Mouse (Mus musculus): ENCODE results near the gene Lama2. TPM values are rescaled to one million over a fixed set of nuclear protein-coding genes. Genes with fewer than 3 reads are reported as not detected.

The Lama2 gene
- polyA plus RNA-seq (2012; rRNA removed), result 4.7 and 6.4 TPM in 2 replicates

GRCm38 (mm10) chr10:27619658-27620057, at the start of gene Lama2:
Lama2 (minus strand) TSS chr10:27619758.

Data from central nervous system, embryonic 18 days (tissue).